Mouse (Mus musculus) layer of hippocampus, adult 11-12 months (tissue): ENCODE results near the gene Mpdu1.
"Not testable (repeated sequence)": the region's sequence is repeated elsewhere in the genome, so short reads cannot be mapped to it uniquely, and the experiment has no call there.

Experiments used
- DNase-seq: peaks from one replicate; pipeline ENCODE4 v3.0.0; 2022; ENCODE audit warnings: low spot score

The Mpdu1 gene

DNA sequence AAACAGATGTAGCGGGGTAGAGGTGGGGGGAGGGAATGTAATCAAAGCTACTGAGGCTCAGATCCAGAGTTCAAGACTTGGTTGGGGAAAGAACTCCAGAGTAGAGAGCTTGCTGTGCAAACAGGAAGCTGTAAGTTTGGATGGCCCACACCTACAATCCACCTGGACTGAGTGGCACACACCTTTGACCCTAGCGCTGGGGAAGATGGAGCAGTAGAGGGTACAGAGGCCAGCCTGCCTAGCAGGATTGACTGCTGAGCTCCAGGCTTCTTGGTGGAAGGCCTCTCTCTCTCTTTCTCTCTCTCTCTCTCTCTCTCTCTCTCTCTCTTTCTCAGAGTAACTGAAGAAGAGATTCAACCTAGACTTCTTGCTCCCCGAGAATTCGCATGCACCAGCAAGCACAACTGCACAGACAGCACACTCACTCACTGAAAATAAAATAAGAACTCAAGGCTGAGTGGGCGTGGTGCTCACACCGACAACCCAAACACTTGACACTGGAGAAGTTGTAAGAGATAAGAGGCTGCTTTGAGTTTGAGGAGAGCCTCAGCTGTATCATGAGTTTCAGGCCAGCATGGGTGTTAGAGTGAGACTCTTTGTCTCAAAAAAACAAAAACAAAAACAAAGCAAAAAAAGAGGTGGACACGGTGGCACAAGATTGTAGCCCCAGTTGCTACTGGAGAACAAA is 41.9 kb downstream of the Mpdu1 start:
- DNase-seq: no peak

DNA sequence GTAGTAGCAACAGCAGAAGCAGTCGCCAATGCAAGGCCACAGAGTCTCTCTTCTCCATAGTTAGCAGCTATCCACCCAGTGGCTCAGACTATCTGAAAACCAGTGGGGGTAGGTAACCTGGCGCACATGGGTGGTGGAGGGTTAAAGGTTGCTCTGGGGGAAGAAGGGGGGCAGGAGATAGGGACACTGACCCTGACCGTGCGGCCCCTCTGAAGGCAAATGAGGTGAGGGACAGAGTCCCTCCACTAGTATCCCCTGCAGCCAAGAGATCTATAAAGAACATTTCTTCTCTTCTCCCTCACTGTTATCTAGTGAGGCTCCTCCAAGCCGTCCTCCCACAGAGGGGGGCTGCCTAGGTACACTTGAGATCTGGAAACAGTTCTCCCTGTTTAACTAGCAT is 44.6 kb downstream of the Mpdu1 start, which contains the start of gene Shbg:
TSS of gene Shbg (minus strand) at position 101 of the 400 bp plus-strand sequence.
- no peak for DNase-seq

DNA sequence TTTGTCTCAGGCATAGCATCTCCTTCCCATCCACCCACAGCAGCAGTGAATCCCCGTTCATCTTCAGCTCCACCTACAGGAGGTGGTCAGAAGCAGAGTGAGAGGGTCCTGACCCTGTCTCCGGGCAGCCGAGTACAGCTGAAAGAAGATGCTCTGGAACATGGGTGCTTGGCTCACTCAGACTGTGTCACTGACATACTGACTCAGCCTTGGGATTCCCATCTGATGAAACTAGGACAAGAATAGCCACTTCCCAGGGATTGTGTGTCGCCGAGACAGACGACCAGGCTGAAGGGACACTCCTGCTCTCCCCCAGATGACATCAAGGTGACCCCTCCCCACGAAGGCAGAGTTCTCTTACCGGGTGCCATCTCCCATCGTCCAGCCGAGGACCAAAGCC is 45.7 kb downstream of the Mpdu1 start:
- no peak for DNase-seq

DNA sequence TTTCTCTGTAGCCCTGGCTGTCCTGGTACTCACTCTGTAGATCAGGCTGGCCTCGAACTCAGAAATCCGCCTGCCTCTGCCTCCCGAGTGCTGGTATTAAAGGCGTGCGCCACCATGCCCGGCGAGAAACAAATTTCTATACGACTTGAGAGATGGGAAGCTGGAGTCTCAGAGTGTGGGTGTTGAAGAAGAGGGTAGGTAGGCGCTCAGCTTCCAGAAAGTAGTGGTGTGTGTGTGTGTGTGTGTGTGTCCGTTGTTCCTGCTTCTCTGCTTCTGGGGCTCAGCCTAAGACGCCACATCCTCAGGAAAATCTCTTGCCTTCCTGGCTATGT is 48.2 kb downstream of the Mpdu1 start:
- DNase-seq: not testable (repeated sequence)

- peak; percentile 89 for DNase-seq
These were observed 48.7 kb downstream of the Mpdu1 start for GRCm38 (mm10) chr11:69613553-69614256.

- DNase-seq: no peak
These were observed 51.5 kb downstream of the Mpdu1 start for GRCm38 (mm10) chr11:69610899-69611298.

GRCm38 (mm10) chr11:69609416-69609815 is 53.0 kb downstream of the Mpdu1 start:
- no peak for DNase-seq

- DNase-seq: no peak
These were observed 53.9 kb downstream of the Mpdu1 start for GRCm38 (mm10) chr11:69608525-69608924.

DNA sequence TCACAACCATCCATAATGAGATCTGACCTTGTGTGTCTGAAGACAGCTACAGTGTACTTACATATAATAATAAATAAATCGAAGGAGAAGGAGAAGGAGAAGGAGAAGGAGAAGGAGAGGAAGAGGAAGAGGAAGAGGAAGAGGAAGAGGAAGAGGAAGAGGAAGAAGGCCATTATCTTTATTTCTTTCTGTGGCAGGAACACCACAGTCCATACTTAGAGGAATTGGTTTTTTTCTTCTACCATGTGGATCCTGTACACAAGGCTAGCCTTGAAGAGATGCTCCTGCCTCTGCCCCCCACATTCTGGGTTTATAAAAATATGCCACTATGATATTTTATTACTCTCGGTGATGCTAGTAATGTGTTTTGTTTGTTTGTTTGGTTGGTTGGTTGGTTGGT is 55.6 kb downstream of the Mpdu1 start:
- no peak for DNase-seq
